Comparison of ENCODE assay signal across 34 mouse cellular contexts in genomic region chr1:171105226-171105625, GRCm38 (mm10). TPM values are rescaled to one million over a fixed set of nuclear protein-coding genes. Genes with fewer than 3 reads are reported as not detected.
DNase-seq lines count a peak whose midpoint lies in the region; ATAC-seq lines count a peak whose summit lies in the region.
"Had no signal": no experiment of that assay in that cellular context is flagged by ENCODE, and none has a peak within 500 bp of the region (broad histone marks: within the 10 kb centered on the region; RNA-seq: fewer than 3 reads in every experiment).

No protein-coding gene starts in this region.

- no peak overlapping the region for H3K4me2 ChIP-seq in heart, embryonic 11.5 days
- H3K4me2 ChIP-seq: embryonic facial prominence, embryonic 12.5 days; forebrain, embryonic 15.5 days; intestine, embryonic 15.5 days; limb, embryonic 13.5 days; liver, embryonic 11.5 days; lung, embryonic 15.5 days; midbrain, embryonic 12.5 days; neural tube, embryonic 12.5 days; stomach, embryonic 15.5 days had no signal

- 0 out of 2 replicates have a peak overlapping the region, but pooled peaks have one; percentile 22 for H3K9ac ChIP-seq in heart, embryonic 11.5 days (ENCODE audit: low read depth, low read length)
- H3K9ac ChIP-seq: embryonic facial prominence, embryonic 12.5 days; forebrain, embryonic 15.5 days; intestine, embryonic 15.5 days; limb, embryonic 13.5 days; lung, embryonic 15.5 days; midbrain, embryonic 12.5 days; neural tube, embryonic 12.5 days; stomach, embryonic 15.5 days had no signal

- no peak for DNase-seq in heart, adult 8-10 months (ENCODE audit: low spot score)
- peak; percentile 58 for DNase-seq in adipocyte (ENCODE audit: low spot score)
- peak; percentile 73 for DNase-seq in adrenal gland, postnatal 14 days
- DNase-seq in testis, postnatal 14 days (ENCODE audit: low spot score), result peak; percentile 74
- no peak for DNase-seq in lung, postnatal 14 days
- DNase-seq in cerebellum, adult 8-10 months, result no peak
- DNase-seq: cerebellum, adult 18-20 months; cerebellum, postnatal 25 days; gastrocnemius, adult 2 months; gastrocnemius, postnatal 36 days; heart, adult 2 months; kidney, adult 2 months; kidney, postnatal 36 days; lung, postnatal 36 days; right cerebral cortex, postnatal 25 days; thymus, postnatal 4 days had no signal

- no peak overlapping the region for H3K27ac ChIP-seq in heart, embryonic 11.5 days (ENCODE audit: low read depth, low read length)
- H3K27ac ChIP-seq: embryonic facial prominence, embryonic 12.5 days; forebrain, embryonic 15.5 days; gastrocnemius, adult 2 months; heart, adult 2 months; hindbrain, postnatal 0 days; intestine, embryonic 15.5 days; limb, embryonic 13.5 days; lung, embryonic 15.5 days; midbrain, embryonic 12.5 days; neural tube, embryonic 12.5 days; stomach, embryonic 15.5 days had no signal

- no peaks in the 10 kb centered on the region for H3K36me3 ChIP-seq in heart, embryonic 11.5 days (ENCODE audit: control insufficient read depth, insufficient read depth, low read length)
- H3K36me3 ChIP-seq: embryonic facial prominence, embryonic 12.5 days; forebrain, embryonic 15.5 days; intestine, embryonic 15.5 days; limb, embryonic 13.5 days; lung, embryonic 15.5 days; midbrain, embryonic 12.5 days; neural tube, embryonic 12.5 days; stomach, embryonic 15.5 days had no signal

- no peak for ATAC-seq in heart, embryonic 11.5 days (replicated peaks; ENCODE audit: insufficient number of reproducible peaks, low FRiP score, low TSS enrichment)
- ATAC-seq: CD4-positive, CD25-positive, alpha-beta regulatory T cell, adult 4 months; forebrain, embryonic 15.5 days; hindbrain, postnatal 0 days; intestine, embryonic 15.5 days had no signal

- no peak overlapping the region for H3K4me3 ChIP-seq in heart, embryonic 11.5 days (ENCODE audit: low read depth, low read length)
- H3K4me3 ChIP-seq: embryonic facial prominence, embryonic 12.5 days; forebrain, embryonic 15.5 days; gastrocnemius, adult 2 months; heart, adult 2 months; intestine, embryonic 15.5 days; limb, embryonic 13.5 days; lung, embryonic 15.5 days; megakaryocyte, embryonic 14.5 days; midbrain, embryonic 12.5 days; myocyte; neural tube, embryonic 12.5 days; stomach, embryonic 15.5 days had no signal

- 56% methylated on average over 6 of the region's 6 CpGs for WGBS in heart, embryonic 11.5 days (ENCODE audit: insufficient replicate concordance)

- H3K9me3 ChIP-seq in heart, embryonic 11.5 days (replicated peaks; ENCODE audit: control insufficient read depth, low read length), result no peaks in the 10 kb centered on the region
- H3K9me3 ChIP-seq: embryonic facial prominence, embryonic 12.5 days; forebrain, embryonic 15.5 days; intestine, embryonic 15.5 days; limb, embryonic 13.5 days; lung, embryonic 15.5 days; midbrain, embryonic 12.5 days; neural tube, embryonic 12.5 days; stomach, embryonic 15.5 days had no signal

- H3K27me3 ChIP-seq in heart, embryonic 11.5 days (ENCODE audit: control insufficient read depth, insufficient read depth, low read length), result no peaks in the 10 kb centered on the region
- H3K27me3 ChIP-seq: embryonic facial prominence, embryonic 12.5 days; forebrain, embryonic 15.5 days; intestine, embryonic 15.5 days; limb, embryonic 13.5 days; lung, embryonic 15.5 days; midbrain, embryonic 12.5 days; neural tube, embryonic 12.5 days; stomach, embryonic 15.5 days had no signal

- H3K4me1 ChIP-seq in heart, embryonic 11.5 days (ENCODE audit: control insufficient read depth, insufficient read depth, low read length), result no peaks in the 10 kb centered on the region

RNA-seq across cellular contexts. Expression of gene Cfap126, which starts 8.5 kb away (rescaled TPM):
- polyA plus RNA-seq in heart, embryonic 11.5 days (2014; fragmentation: Nextera tagmentation; extraction: Ambion mirVana), result 2.7 and 5.6 TPM in 2 replicates
- 1 to 10 TPM in 1 of 4 experiments, under 1 TPM in 3; 0.60 to 2.0 (median 0.88) TPM for total RNA-seq in heart, adult 8-10 months (2022)
- total RNA-seq in adrenal gland, postnatal 14 days (2021), result 0.71 and 1.9 TPM in 2 replicates

RNA-seq across cellular contexts. Expression of gene Fcgr3, which starts 40.5 kb away (rescaled TPM):
- polyA plus RNA-seq in heart, embryonic 11.5 days (2014; fragmentation: Nextera tagmentation; extraction: Ambion mirVana), result 3.8 and 4.4 TPM in 2 replicates
- 10 to 100 TPM in 2 of 4 experiments, 1 to 10 TPM in 2; 7.8 to 13.7 (median 9.7) TPM for total RNA-seq in heart, adult 8-10 months (2022)
- total RNA-seq in adrenal gland, postnatal 14 days (2021), result 8.1 and 10.3 TPM in 2 replicates
- polyA plus RNA-seq: CD4-positive, CD25-positive, alpha-beta regulatory T cell, adult 4 months had no signal

RNA-seq across cellular contexts. Expression of gene Sdhc, which starts 45.2 kb away (rescaled TPM):
- 426 and 502 TPM in 2 replicates for polyA plus RNA-seq in heart, embryonic 11.5 days (2014; fragmentation: Nextera tagmentation; extraction: Ambion mirVana)
- total RNA-seq in heart, adult 8-10 months (2022), result 1,000 to 10,000 TPM; 1,259 to 1,304 (median 1,268) TPM
- 733 and 773 TPM in 2 replicates for total RNA-seq in adrenal gland, postnatal 14 days (2021)

RNA-seq across cellular contexts. Expression of gene Mpz, which starts 45.3 kb away (rescaled TPM):
- 0.30 TPM in 1 of 2 replicates, not detected in the other for polyA plus RNA-seq in heart, embryonic 11.5 days (2014; fragmentation: Nextera tagmentation; extraction: Ambion mirVana)
- under 1 TPM in 2 of 4 experiments, not detected in 2; 0.31 to 0.41 TPM for total RNA-seq in heart, adult 8-10 months (2022)
- 1.5 and 3.2 TPM in 2 replicates for total RNA-seq in adrenal gland, postnatal 14 days (2021)
- total RNA-seq: layer of hippocampus, adult 8-10 months; layer of hippocampus, postnatal 25 days; left cerebral cortex, postnatal 36 days had no signal
- polyA plus RNA-seq: CD4-positive, CD25-positive, alpha-beta regulatory T cell, adult 4 months; heart, embryonic 14.5 days; liver, embryonic 11.5 days had no signal

Comparison
In these comparisons a context has a peak if more than half of its experiments do, and no peak if none do; other contexts are left out.
1. DNase-seq: peak in adipocyte (single experiment), adrenal gland, postnatal 14 days (single experiment) and testis, postnatal 14 days (single experiment); none in heart, adult 8-10 months (single experiment), lung, postnatal 14 days (single experiment) and cerebellum, adult 8-10 months (single experiment).